Mouse (Mus musculus) lung, postnatal 0 days (tissue): ENCODE measurements around the gene Ugt1a6b.

Source experiments
- CTCF ChIP-seq: IDR thresholded peaks from 2 replicates; pipeline ENCODE4 v1.5.1; 2016; ENCODE audit warnings: antibody characterized with exemption, mild to moderate bottlenecking
- EP300 ChIP-seq: IDR thresholded peaks from 2 replicates; pipeline ENCODE4 v1.6.1; 2016; ENCODE audit warnings: antibody characterized with exemption, mild to moderate bottlenecking, control low read depth

- TF ChIP-seq EP300 (no peak), CTCF (no peak)
These were observed 159.9 kb downstream of the Ugt1a6b start for GRCm38 (mm10) chr1:88262961-88263360.
